Mouse (Mus musculus) CH12.LX (cell line): Measurements from ENCODE around the gene Erc1. TPM values are rescaled to one million over a fixed set of nuclear protein-coding genes. Genes with fewer than 3 reads are reported as not detected.
"Not testable (repeated sequence)": the region's sequence is repeated elsewhere in the genome, so short reads cannot be mapped to it uniquely, and the experiment has no call there.

ENCODE experiments used
- DNase-seq: peaks from one replicate; pipeline ENCODE4 v3.0.0-alpha.2; 2013; ENCODE audit errors: extremely low read depth
- H3K27ac ChIP-seq: 2 replicates; pipeline ENCODE4 v1.5.1; 2012; ENCODE audit warnings: low read depth, mild to moderate bottlenecking, control low read depth, moderate library complexity; ENCODE audit not compliant: insufficient read depth
- H3K27me3 ChIP-seq: replicated peaks from 2 replicates; pipeline ENCODE3; 2012; ENCODE audit warnings: inconsistent platforms
- H3K36me3 ChIP-seq, 2 experiments: replicated peaks in 1 of 2; 2 replicates each; pipeline versions ENCODE3 to v1.6.1; 2012; ENCODE audit warnings: inconsistent platforms in 1 of 2, low read length in 1 of 2, mild to moderate bottlenecking in 1 of 2, mixed read lengths in 1 of 2, moderate library complexity in 1 of 2; ENCODE audit not compliant: control insufficient read depth in 1 of 2, insufficient read depth in 1 of 2
- H3K4me1 ChIP-seq, 2 experiments: 2 replicates each; pipeline ENCODE4 v1.6.1; 2012; ENCODE audit warnings: inconsistent platforms in 1 of 2, moderate library complexity in 1 of 2; ENCODE audit not compliant: insufficient read depth in 2 of 2, control insufficient read depth in 1 of 2
- H3K4me2 ChIP-seq: 2 replicates; pipeline ENCODE4 v1.6.1; 2012; ENCODE audit warnings: low read depth, mild to moderate bottlenecking, control low read depth; ENCODE audit not compliant: poor library complexity, insufficient read depth, severe bottlenecking
- H3K4me3 ChIP-seq, 3 experiments: fragments of 150-350 bp in 1 of 3; sonication (generic) in 1 of 3; replicated peaks in 1 of 3; 2 replicates each; pipeline versions ENCODE3 to v1.5.1; 2011 to 2012; ENCODE audit warnings: low read depth in 2 of 3, low read length in 2 of 3, mild to moderate bottlenecking in 2 of 3, moderate library complexity in 2 of 3, control low read depth in 1 of 3, improper control_type of control experiment in 1 of 3, inconsistent platforms in 1 of 3, mixed read lengths in 1 of 3; ENCODE audit not compliant: poor library complexity in 1 of 3
- H3K79me2 ChIP-seq: replicated peaks from 2 replicates; pipeline ENCODE4 v1.6.1; 2012; ENCODE audit warnings: mild to moderate bottlenecking, moderate library complexity; ENCODE audit not compliant: control insufficient read depth, poor library complexity, insufficient read depth, severe bottlenecking; ENCODE audit errors: extremely low read depth
- H3K9ac ChIP-seq: 2 replicates; pipeline ENCODE4 v1.6.1; 2012; ENCODE audit warnings: low read depth, mild to moderate bottlenecking, control low read depth, moderate library complexity; ENCODE audit not compliant: insufficient read depth
- H3K9me3 ChIP-seq: replicated peaks from 2 replicates; pipeline ENCODE3; 2012; ENCODE audit warnings: low read length, inconsistent platforms, mixed read lengths
- CHD2 ChIP-seq: IDR thresholded peaks from 2 replicates; pipeline ENCODE4 v1.6.1; 2011; ENCODE audit warnings: low read length, improper control_type of control experiment
- EP300 ChIP-seq: IDR thresholded peaks from 2 replicates; pipeline ENCODE4 v1.6.1; 2011; ENCODE audit warnings: low read length, improper control_type of control experiment
- GABPA ChIP-seq: IDR thresholded peaks from 2 replicates; pipeline ENCODE4 v1.6.1; 2012; ENCODE audit warnings: low read depth, low read length, improper control_type of control experiment, inconsistent platforms; ENCODE audit not compliant: insufficient replicate concordance
- HCFC1 ChIP-seq: IDR thresholded peaks from 2 replicates; pipeline ENCODE4 v1.6.1; 2012; ENCODE audit warnings: low read depth, mild to moderate bottlenecking, inconsistent platforms, low read length, improper control_type of control experiment
- IRF4 ChIP-seq: IDR thresholded peaks from 2 replicates; pipeline ENCODE4 v1.6.1; 2014; ENCODE audit warnings: low read depth, mild to moderate bottlenecking, inconsistent platforms, low read length, improper control_type of control experiment
- JUND ChIP-seq: conservative IDR thresholded peaks from 2 replicates; pipeline ENCODE4 v1.6.1; 2011; ENCODE audit warnings: low read depth, low read length, improper control_type of control experiment
- NRF1 ChIP-seq: IDR thresholded peaks from 2 replicates; pipeline ENCODE4 v1.6.1; 2014; ENCODE audit warnings: low read depth, mild to moderate bottlenecking, inconsistent platforms, low read length, improper control_type of control experiment, moderate library complexity
- POLR2A ChIP-seq: IDR thresholded peaks from 2 replicates; pipeline ENCODE4 v1.6.1; 2011; ENCODE audit warnings: low read depth, mild to moderate bottlenecking, improper control_type of control experiment, low read length
- TCF12 ChIP-seq: IDR thresholded peaks from 2 replicates; pipeline ENCODE4 v1.6.1; 2014; ENCODE audit warnings: low read depth, mild to moderate bottlenecking, inconsistent platforms, low read length, improper control_type of control experiment
- UBTF ChIP-seq: IDR thresholded peaks from 2 replicates; pipeline ENCODE4 v1.6.1; 2012; ENCODE audit warnings: low read depth, mild to moderate bottlenecking, inconsistent platforms, low read length, improper control_type of control experiment, moderate library complexity
- USF1 ChIP-seq: IDR thresholded peaks from 2 replicates; pipeline ENCODE4 v1.6.1; 2014; ENCODE audit warnings: low read depth, mild to moderate bottlenecking, inconsistent platforms, low read length, improper control_type of control experiment
- USF2 ChIP-seq: conservative IDR thresholded peaks from 2 replicates; pipeline ENCODE4 v1.6.1; 2011; ENCODE audit warnings: low read depth, low read length, improper control_type of control experiment
- ZC3H11A ChIP-seq: IDR thresholded peaks from 2 replicates; pipeline ENCODE4 v1.6.1; 2012; ENCODE audit warnings: low read depth, mild to moderate bottlenecking, inconsistent platforms, low read length, improper control_type of control experiment
- ZMIZ1 ChIP-seq: IDR thresholded peaks from 2 replicates; pipeline ENCODE4 v1.6.1; 2012; ENCODE audit warnings: low read depth, mild to moderate bottlenecking, inconsistent platforms, low read length, improper control_type of control experiment
- dilution Hi-C: fragments of 300-500 bp; cut with MboI; formaldehyde crosslinking; loops from 2 replicates; pipeline ENCODE4 v1.14.3; 2020; ENCODE audit warnings: low sequenced_read_pairs; ENCODE audit not compliant: extremely low pct_unique_long_range_greater_than_20kb, extremely low pct_ligation_motif_present
- in situ Hi-C: fragments of 300-500 bp; cut with MboI; formaldehyde crosslinking; loops from 3 replicates; pipeline ENCODE4 v1.14.3; 2019; ENCODE audit warnings: low sequenced_read_pairs, low pct_ligation_motif_present, low pct_unique_long_range_greater_than_20kb, mixed read lengths
- polyA plus RNA-seq: library from polyadenylated mRNA; unstranded; fragments of >175 nt; gene quantifications from 2 replicates; pipeline ENCODE4 v1.2.1, GENCODE M21; 2012; ENCODE audit warnings: low read depth; ENCODE audit not compliant: insufficient read length
- total RNA-seq, 2 experiments: library from RNA; depleted of rRNA; stranded (reverse); fragments of 300-350 nt in 1 of 2; fragments of >200 nt in 1 of 2; gene quantifications; 2 replicates each; pipeline ENCODE4 v1.2.3; 2012 to 2014

Erc1 gene
- total and polyA plus RNA-seq, 3 experiments, result 1.4 to 3.3 (median 2.5) TPM

DNA sequence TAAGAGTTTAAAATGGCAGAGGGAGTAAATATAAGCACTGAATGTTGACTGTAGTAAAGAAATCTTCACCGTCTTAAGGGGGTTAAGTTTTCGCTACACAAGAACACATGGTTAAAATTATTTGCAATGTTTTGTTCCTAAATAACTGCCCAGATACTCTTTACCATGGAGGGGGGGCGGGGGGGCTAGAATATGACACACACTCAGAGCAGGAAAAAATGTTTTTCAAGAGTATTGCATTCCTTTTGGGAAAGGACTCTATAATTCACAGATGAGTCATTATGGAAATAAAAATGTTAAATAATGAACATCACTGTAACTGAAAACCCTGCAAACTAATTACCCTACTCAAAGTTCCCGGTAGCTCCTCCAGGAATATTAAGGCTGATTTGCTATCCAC, 32.5 kb downstream of the Erc1 start:
- H3K4me1 ChIP-seq, result no peaks in the 10 kb centered on the region; a peak in 1 of 4 replicates
- dilution Hi-C loops, result no loop called here
- H3K36me3 ChIP-seq, result no peaks in the 10 kb centered on the region
- H3K79me2 ChIP-seq, result no peaks in the 10 kb centered on the region
- H3K27ac ChIP-seq, result no peak overlapping the region
- no peak overlapping the region for H3K4me3 ChIP-seq
- no peak overlapping the region for H3K4me2 ChIP-seq
- in situ Hi-C loops, result loop anchor here (25.0 kb wide), 1 partner anchor 97 kb away; the partner anchor contains the start of gene Rad52
- H3K9me3 ChIP-seq, result no peaks in the 10 kb centered on the region
- H3K27me3 ChIP-seq, result no peaks in the 10 kb centered on the region
- no peak for DNase-seq
- no peak overlapping the region for H3K9ac ChIP-seq
- no peak for TF ChIP-seq USF2
- no peak for TF ChIP-seq TCF12
- TF ChIP-seq ZC3H11A, result no peak
- no peak for TF ChIP-seq HCFC1
- TF ChIP-seq UBTF, result no peak
- no peak for TF ChIP-seq USF1
- no peak for TF ChIP-seq POLR2A
- no peak for TF ChIP-seq ZMIZ1
- no peak for TF ChIP-seq JUND
- TF ChIP-seq EP300, result no peak
- TF ChIP-seq NRF1, result no peak
- TF ChIP-seq CHD2, result no peak
- no peak for TF ChIP-seq IRF4
- no peak for TF ChIP-seq GABPA

DNA sequence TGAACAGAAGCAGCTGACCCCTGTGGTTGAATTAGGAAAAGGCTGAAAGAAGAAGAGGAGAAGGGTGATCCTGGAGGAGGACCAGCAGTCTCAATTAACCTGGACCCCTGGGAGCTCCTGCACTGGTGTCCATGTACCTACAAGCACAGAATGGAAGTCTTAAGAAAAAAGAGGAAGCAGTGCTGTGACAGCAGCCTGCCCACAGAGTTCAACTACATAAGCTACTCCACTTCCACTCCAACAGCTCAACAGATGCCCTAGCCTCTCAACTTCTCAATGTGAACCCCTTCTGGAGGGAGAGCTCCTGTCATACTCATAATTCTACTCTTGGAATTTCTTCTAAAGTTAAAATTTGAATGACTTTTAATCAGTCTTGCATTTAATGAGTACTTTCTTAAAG, 34.9 kb downstream of the Erc1 start:
- in situ Hi-C loops, result loop anchor here (25.0 kb wide), 1 partner anchor 99 kb away; the partner anchor contains the start of gene Rad52
- H3K4me3 ChIP-seq, H3K36me3 ChIP-seq, dilution Hi-C loops, H3K9me3 ChIP-seq, H3K27me3 ChIP-seq, H3K4me1 ChIP-seq, H3K27ac ChIP-seq, H3K9ac ChIP-seq, DNase-seq, H3K79me2 ChIP-seq, H3K4me2 ChIP-seq: not testable (repeated sequence)
